Mouse (Mus musculus) midbrain, postnatal 0 days (tissue): Measurements from ENCODE around the gene 0610040J01Rik. TPM values are rescaled to one million over a fixed set of nuclear protein-coding genes. Genes with fewer than 3 reads are reported as not detected.

Experiments
- ATAC-seq: fragments of 200-750 bp; cut with Nextera tagmentation; 2 replicates; pipeline ENCODE4 v1.8.0; 2017; ENCODE audit warnings: moderate number of reproducible peaks, mild to moderate bottlenecking, moderate TSS enrichment, moderate library complexity; ENCODE audit not compliant: low FRiP score
- DNase-seq: peaks from one replicate; pipeline ENCODE4 v3.0.0-alpha.2; 2015; ENCODE audit warnings: low spot score
- H3K27ac ChIP-seq: fragments of 300-500 bp; sonication (generic); 2 replicates; pipeline ENCODE4 v1.5.1; 2014; ENCODE audit warnings: low read depth, mild to moderate bottlenecking, low read length, mixed read lengths
- H3K27me3 ChIP-seq: fragments of 300-500 bp; sonication (generic); 2 replicates; pipeline ENCODE4 v1.6.1; 2014; ENCODE audit warnings: low read length, control low read depth, mixed read lengths; ENCODE audit not compliant: insufficient read depth
- H3K36me3 ChIP-seq: fragments of 300-500 bp; sonication (generic); 2 replicates; pipeline ENCODE4 v1.6.1; 2014; ENCODE audit warnings: low read length, control low read depth, mixed read lengths; ENCODE audit not compliant: insufficient read depth
- H3K4me1 ChIP-seq: fragments of 300-500 bp; sonication (generic); 2 replicates; pipeline ENCODE4 v1.6.1; 2014; ENCODE audit warnings: mild to moderate bottlenecking, control low read depth, antibody characterized with exemption, low read length, mixed read lengths; ENCODE audit not compliant: insufficient read depth
- H3K4me2 ChIP-seq: fragments of 300-500 bp; sonication (generic); 2 replicates; pipeline ENCODE4 v1.6.1; 2014; ENCODE audit warnings: low read depth, mild to moderate bottlenecking, low read length, mixed read lengths; ENCODE audit not compliant: poor library complexity, severe bottlenecking
- H3K4me3 ChIP-seq: fragments of 300-500 bp; sonication (generic); 2 replicates; pipeline ENCODE4 v1.5.1; 2014; ENCODE audit warnings: low read depth, mild to moderate bottlenecking, low read length, moderate library complexity
- H3K9ac ChIP-seq: fragments of 300-500 bp; sonication (generic); replicated peaks from 2 replicates; pipeline ENCODE4 v1.6.1; 2014; ENCODE audit warnings: mild to moderate bottlenecking, low read length, moderate library complexity, mixed read lengths; ENCODE audit not compliant: poor library complexity, severe bottlenecking
- H3K9me3 ChIP-seq: fragments of 300-500 bp; sonication (generic); 2 replicates; pipeline ENCODE4 v1.6.1; 2016; ENCODE audit warnings: low read length, control low read depth
- CTCF ChIP-seq: IDR thresholded peaks from 2 replicates; pipeline ENCODE4 v1.5.1; 2016; ENCODE audit warnings: antibody characterized with exemption, mild to moderate bottlenecking
- WGBS: fragments of 180-500 bp; shearing (Covaris S2); extraction: QIAGEN DNeasy Blood & Tissue Kit; methylation state at CpG from one replicate; pipeline ENCODE4 v1.1.7; 2014; 5-methylcytosine and 5-hydroxymethylcytosine counted together
- polyA plus RNA-seq: library from polyadenylated mRNA; unstranded; fragments of >200 nt; fragmentation: Nextera tagmentation; extraction: Ambion mirVana; gene quantifications from 2 replicates; pipeline ENCODE4 v1.2.1, GENCODE M21; 2015
- total RNA-seq: library from RNA; depleted of rRNA; stranded (reverse); fragments of >200 nt; gene quantifications from 2 replicates; pipeline ENCODE4 v1.2.3, GENCODE M21; 2014

Gene 0610040J01Rik
- total and polyA plus RNA-seq, 2 experiments from 2014 or later: 0.93 to 3.2 TPM

DNA sequence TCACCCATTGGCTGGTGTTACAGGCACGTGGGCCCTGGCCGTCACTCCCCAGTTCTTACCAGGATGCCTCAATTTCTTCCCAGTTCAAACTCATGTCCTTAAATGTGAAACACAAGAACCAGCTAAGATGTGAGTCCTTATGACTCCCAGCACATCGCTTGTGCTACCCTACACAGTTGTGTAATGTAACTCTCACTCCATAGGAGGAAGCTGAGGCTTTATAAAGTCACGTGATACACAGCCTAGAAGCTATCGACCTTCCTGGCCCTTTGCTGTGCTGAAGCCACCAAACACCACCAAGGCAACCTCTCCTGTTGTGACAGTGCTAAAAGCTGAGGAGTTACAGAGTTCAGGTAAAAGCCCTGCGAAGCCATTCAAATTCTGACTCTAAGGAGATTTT lies 123.4 kb downstream of the 0610040J01Rik start:
- Histone ChIP-seq H3K27ac (no peak overlapping the region), H3K9ac (no peak overlapping the region), H3K27me3 (no peaks in the 10 kb centered on the region), H3K9me3 (no peaks in the 10 kb centered on the region), H3K36me3 (no peaks in the 10 kb centered on the region), H3K4me2 (no peak overlapping the region), H3K4me3 (no peak overlapping the region), H3K4me1 (no peaks in the 10 kb centered on the region)
- no peak for DNase-seq
- no peak for ATAC-seq
- WGBS: 93% methylated on average over 6 of the region's 6 CpGs
- TF ChIP-seq CTCF: no peak

DNA sequence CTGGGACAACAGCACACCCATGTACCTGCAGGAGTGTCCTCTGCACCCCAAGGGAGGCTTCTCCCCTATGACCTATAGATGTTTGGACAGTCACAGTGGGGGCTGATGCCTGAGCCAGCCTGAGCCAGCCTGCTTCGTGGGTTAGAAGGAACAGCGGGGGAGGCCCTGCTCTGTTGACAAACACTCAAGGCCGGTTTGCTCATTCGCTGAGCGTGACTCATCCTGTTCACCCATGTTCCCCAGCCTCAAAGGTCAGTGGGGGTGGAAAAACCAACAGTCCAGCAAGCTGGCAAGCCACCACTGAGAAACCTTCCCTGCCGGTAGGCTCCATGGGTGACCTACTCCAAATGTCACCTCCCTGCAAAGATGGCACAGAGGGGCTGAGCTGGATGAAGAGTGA lies 124.6 kb downstream of the 0610040J01Rik start:
- DNase-seq (no peak), ATAC-seq (no peak)
- no peaks in the 10 kb centered on the region for H3K4me1 ChIP-seq
- H3K27me3 ChIP-seq: no peaks in the 10 kb centered on the region
- H3K4me2 ChIP-seq: no peak overlapping the region
- no peak for TF ChIP-seq CTCF
- H3K9ac ChIP-seq: no peak overlapping the region
- H3K9me3 ChIP-seq: no peaks in the 10 kb centered on the region
- H3K27ac ChIP-seq: no peak overlapping the region
- no peak overlapping the region for H3K4me3 ChIP-seq
- WGBS: 53% methylated on average over 6 of the region's 6 CpGs
- no peaks in the 10 kb centered on the region for H3K36me3 ChIP-seq

- DNase-seq (no peak), ATAC-seq (no peak)
- Histone ChIP-seq H3K4me3 (no peak overlapping the region), H3K27me3 (no peaks in the 10 kb centered on the region), H3K4me1 (no peaks in the 10 kb centered on the region), H3K9me3 (no peaks in the 10 kb centered on the region), H3K9ac (no peak overlapping the region), H3K36me3 (no peaks in the 10 kb centered on the region), H3K27ac (no peak overlapping the region), H3K4me2 (no peak overlapping the region)
- 71% methylated on average over 4 of the region's 4 CpGs for WGBS
- TF ChIP-seq CTCF: no peak
Observed at GRCm38 (mm10) chr5:63938575-63938974, 126.4 kb downstream of the 0610040J01Rik start.

DNA sequence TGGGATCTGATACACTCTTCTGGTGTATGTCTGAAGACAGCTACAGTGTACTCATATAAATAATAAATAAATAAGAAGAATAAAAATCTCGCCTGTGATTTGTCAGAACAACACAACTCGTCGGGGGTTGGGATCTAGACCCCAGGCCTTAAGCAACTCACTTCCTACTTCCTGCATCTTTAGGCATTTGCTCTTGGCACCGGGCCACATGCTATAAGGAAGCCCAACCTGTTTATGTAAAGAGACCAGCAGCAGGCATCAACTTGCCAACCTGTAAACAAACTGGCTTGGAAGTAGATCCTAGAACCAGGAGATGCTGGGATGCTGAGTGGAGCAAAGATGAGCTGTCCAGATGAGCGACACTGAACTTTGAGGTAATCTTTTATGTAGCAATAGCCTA lies 129.7 kb downstream of the 0610040J01Rik start:
- no peak overlapping the region for H3K9ac ChIP-seq
- H3K4me1 ChIP-seq: no peaks in the 10 kb centered on the region
- H3K27me3 ChIP-seq: no peaks in the 10 kb centered on the region
- ATAC-seq (no peak), DNase-seq (no peak)
- H3K9me3 ChIP-seq: no peaks in the 10 kb centered on the region
- 85% methylated on average over 5 of the region's 5 CpGs for WGBS
- no peaks in the 10 kb centered on the region for H3K36me3 ChIP-seq
- H3K4me3 ChIP-seq: no peak overlapping the region
- no peak for TF ChIP-seq CTCF
- no peak overlapping the region for H3K27ac ChIP-seq
- no peak overlapping the region for H3K4me2 ChIP-seq

- no peak for DNase-seq
- H3K4me3 ChIP-seq: no peak overlapping the region
- no peak overlapping the region for H3K4me2 ChIP-seq
- no peaks in the 10 kb centered on the region for H3K4me1 ChIP-seq
- no peak overlapping the region for H3K27ac ChIP-seq
- no peaks in the 10 kb centered on the region for H3K27me3 ChIP-seq
- TF ChIP-seq CTCF: no peak
- ATAC-seq: no peak
- H3K9ac ChIP-seq: no peak overlapping the region
- H3K9me3 ChIP-seq: no peaks in the 10 kb centered on the region
- no peaks in the 10 kb centered on the region for H3K36me3 ChIP-seq
- 92% methylated on average over 9 of the region's 9 CpGs for WGBS
Observed at GRCm38 (mm10) chr5:63943291-63943690, 131.1 kb downstream of the 0610040J01Rik start.

DNA sequence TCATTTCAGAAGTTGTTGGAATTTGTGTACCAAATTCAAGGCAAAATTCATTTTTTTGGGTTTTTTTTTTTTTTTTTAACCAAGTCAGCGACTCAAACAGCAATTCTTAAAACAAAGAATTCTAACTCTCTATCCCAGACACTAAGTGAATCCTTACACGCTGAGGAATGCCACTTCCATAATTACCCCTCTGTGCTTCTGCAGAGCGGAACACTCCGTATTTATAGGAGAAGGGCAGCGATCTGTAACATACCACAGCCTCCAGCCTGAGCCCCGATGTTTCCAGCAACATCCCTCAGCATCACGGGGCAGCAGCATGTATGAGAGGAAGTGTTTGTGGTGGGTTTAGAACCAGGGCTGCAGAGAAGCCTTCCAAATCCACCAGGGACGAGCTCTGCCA lies 135.4 kb downstream of the 0610040J01Rik start:
- TF ChIP-seq CTCF: no peak
- H3K27ac ChIP-seq: no peak overlapping the region
- H3K4me2 ChIP-seq: no peak overlapping the region
- no peak overlapping the region for H3K4me3 ChIP-seq
- H3K9me3 ChIP-seq: no peaks in the 10 kb centered on the region
- H3K27me3 ChIP-seq: no peaks in the 10 kb centered on the region
- H3K9ac ChIP-seq: no peak overlapping the region
- no peaks in the 10 kb centered on the region for H3K36me3 ChIP-seq
- ATAC-seq (no peak), DNase-seq (no peak)
- no peaks in the 10 kb centered on the region for H3K4me1 ChIP-seq
- 55% methylated on average over 8 of the region's 8 CpGs for WGBS
